Mouse (Mus musculus) neural tube, embryonic 14.5 days (tissue): ENCODE data around the gene Cntd1. TPM values are rescaled to one million over a fixed set of nuclear protein-coding genes. Genes with fewer than 3 reads are reported as not detected.
"Not testable (repeated sequence)": the region's sequence is repeated elsewhere in the genome, so short reads cannot be mapped to it uniquely, and the experiment has no call there.

Source experiments
- ATAC-seq: fragments of 200-750 bp; cut with Nextera tagmentation; 2 replicates; pipeline ENCODE4 v1.8.0; 2017; ENCODE audit warnings: low read depth, mild to moderate bottlenecking, moderate TSS enrichment, moderate library complexity
- H3K27ac ChIP-seq: fragments of 300-500 bp; sonication (generic); 2 replicates; pipeline ENCODE4 v1.5.1; 2014; ENCODE audit warnings: low read depth, mild to moderate bottlenecking, control low read depth, low read length, moderate library complexity, mixed read lengths
- H3K27me3 ChIP-seq: fragments of 300-500 bp; sonication (generic); 2 replicates; pipeline ENCODE4 v1.6.1; 2014; ENCODE audit warnings: low read length; ENCODE audit not compliant: control insufficient read depth, insufficient read depth
- H3K36me3 ChIP-seq: fragments of 300-500 bp; sonication (generic); 2 replicates; pipeline ENCODE4 v1.6.1; 2014; ENCODE audit warnings: low read length, mixed read lengths; ENCODE audit not compliant: control insufficient read depth, insufficient read depth
- H3K4me1 ChIP-seq: fragments of 300-500 bp; sonication (generic); 2 replicates; pipeline ENCODE4 v1.6.1; 2014; ENCODE audit warnings: low read length; ENCODE audit not compliant: control insufficient read depth, insufficient read depth
- H3K4me2 ChIP-seq: fragments of 300-500 bp; sonication (generic); 2 replicates; pipeline ENCODE4 v1.6.1; 2014; ENCODE audit warnings: mild to moderate bottlenecking, low read depth, low read length, control low read depth
- H3K4me3 ChIP-seq: fragments of 300-500 bp; sonication (generic); 2 replicates; pipeline ENCODE4 v1.5.1; 2014; ENCODE audit warnings: low read depth, low read length, control low read depth, mixed read lengths
- H3K9ac ChIP-seq: fragments of 300-500 bp; sonication (generic); replicated peaks from 2 replicates; pipeline ENCODE4 v1.6.1; 2014; ENCODE audit warnings: low read depth, mild to moderate bottlenecking, control low read depth, low read length, mixed read lengths
- H3K9me3 ChIP-seq: fragments of 300-500 bp; sonication (generic); 2 replicates; pipeline ENCODE4 v1.6.1; 2016; ENCODE audit warnings: low read length; ENCODE audit not compliant: control insufficient read depth
- whole genome bisulfite sequencing: fragments of 180-500 bp; shearing (Covaris S2); extraction: QIAGEN DNeasy Blood & Tissue Kit; methylation state at CpG from one replicate; pipeline ENCODE4 v1.1.7; 2014; 5-methylcytosine and 5-hydroxymethylcytosine counted together
- polyA plus RNA-seq: library from polyadenylated mRNA; unstranded; fragments of >200 nt; fragmentation: Nextera tagmentation; extraction: Ambion mirVana; gene quantifications from 2 replicates; pipeline ENCODE4 v1.2.1, GENCODE M21; 2014

Cntd1 gene
- polyA plus RNA-seq, 1 experiment from 2014 or later = 0.75 TPM

- peaks cover 11% of the 10 kb centered on the region; the same call in 1 of the 2 replicates for H3K4me1 ChIP-seq
- no peaks in the 10 kb centered on the region for H3K9me3 ChIP-seq
- peak within 1 kb of the TSS; percentile 93 for H3K4me3 ChIP-seq
- under 1% methylated on average over 61 of the region's 62 CpGs for WGBS
- H3K36me3 ChIP-seq = peaks cover 15% of the 10 kb centered on the region
- peak; percentile 93 for ATAC-seq
- no peaks in the 10 kb centered on the region for H3K27me3 ChIP-seq
- H3K4me2 ChIP-seq = peak within 1 kb of the TSS; percentile 75
- peak within 1 kb of the TSS; percentile 80 for H3K27ac ChIP-seq
- peak within 1 kb of the TSS; percentile 90 for H3K9ac ChIP-seq
Measured at GRCm38 (mm10) chr11:101315665-101316500, 37.1 kb downstream of the Cntd1 start, which contains the start of gene Psme3. Gene Psme3, plus strand, starts transcription at chr11:101316213.

GRCm38 (mm10) chr11:101316501-101316917 lies 37.7 kb downstream of the Cntd1 start:
- under 1% methylated on average over 16 of the region's 17 CpGs for WGBS

DNA sequence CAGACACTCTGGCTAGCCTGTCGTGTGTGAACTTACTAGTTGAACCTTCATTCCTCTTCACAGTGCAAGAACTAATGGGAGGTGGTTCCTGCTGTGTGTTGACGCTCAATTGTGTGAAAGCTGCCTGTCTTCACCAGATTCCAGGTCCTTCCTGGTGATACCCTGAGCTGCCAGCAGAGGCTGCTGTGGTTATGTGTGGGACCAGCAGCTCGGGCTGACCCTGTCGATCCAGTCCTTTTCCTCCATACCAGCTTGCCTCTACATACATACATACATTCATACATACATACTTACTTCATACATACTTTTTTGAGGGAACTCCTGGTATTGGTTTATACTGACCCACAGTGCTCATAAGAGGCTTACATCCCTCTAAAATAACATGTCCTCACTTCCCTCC lies 44.8 kb downstream of the Cntd1 start:
- ATAC-seq = peak; percentile 65; the same call in 1 of the 2 replicates
- Histone ChIP-seq H3K36me3 (peaks cover 64% of the 10 kb centered on the region), H3K27ac (no peak overlapping the region), H3K4me3 (no peak overlapping the region), H3K4me1 (no peaks in the 10 kb centered on the region), H3K9ac (no peak overlapping the region), H3K27me3 (no peaks in the 10 kb centered on the region), H3K4me2 (no peak overlapping the region), H3K9me3 (no peaks in the 10 kb centered on the region)
- WGBS = 11% methylated on average over 4 of the region's 4 CpGs

More at GRCm38 (mm10) chr11:101316501-101316917, 37.7 kb downstream of the Cntd1 start:
- no peaks in the 10 kb centered on the region for H3K27me3 ChIP-seq
- H3K4me2 ChIP-seq = peak overlapping the region; percentile 75
- H3K4me3 ChIP-seq = peak overlapping the region; percentile 93
- H3K36me3 ChIP-seq = peaks cover 20% of the 10 kb centered on the region
- ATAC-seq = peak; percentile 66
- peak overlapping the region; percentile 90 for H3K9ac ChIP-seq
- peak overlapping the region; percentile 80 for H3K27ac ChIP-seq
- no peaks in the 10 kb centered on the region for H3K9me3 ChIP-seq
- H3K4me1 ChIP-seq = peaks cover 11% of the 10 kb centered on the region; the same call in 1 of the 2 replicates

GRCm38 (mm10) chr11:101324763-101325162 lies 46.0 kb downstream of the Cntd1 start, which contains the start of gene Aoc2:
Gene Aoc2, plus strand, starts transcription at chr11:101325063.
- Histone ChIP-seq H3K36me3 (peaks cover 58% of the 10 kb centered on the region), H3K27ac (no peak within 1 kb of the TSS), H3K9ac (no peak within 1 kb of the TSS), H3K4me2 (no peak within 1 kb of the TSS), H3K9me3 (no peaks in the 10 kb centered on the region), H3K4me3 (no peak within 1 kb of the TSS), H3K27me3 (no peaks in the 10 kb centered on the region), H3K4me1 (no peaks in the 10 kb centered on the region)
- 94% methylated on average over 5 of the region's 5 CpGs for WGBS
- no peak for ATAC-seq

DNA sequence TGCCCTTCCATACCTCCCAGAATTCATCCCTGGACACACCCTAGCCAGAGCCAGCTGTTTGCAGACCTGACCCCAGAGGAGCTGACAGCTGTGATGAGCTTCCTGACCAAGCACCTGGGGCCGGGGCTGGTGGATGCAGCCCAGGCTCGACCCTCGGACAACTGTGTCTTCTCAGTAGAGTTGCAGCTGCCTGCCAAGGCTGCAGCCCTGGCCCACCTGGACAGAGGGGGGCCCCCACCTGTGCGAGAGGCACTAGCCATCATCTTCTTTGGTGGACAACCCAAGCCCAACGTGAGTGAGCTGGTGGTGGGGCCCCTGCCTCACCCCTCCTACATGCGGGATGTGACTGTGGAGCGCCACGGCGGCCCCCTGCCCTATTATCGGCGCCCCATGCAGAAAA lies 46.4 kb downstream of the Cntd1 start:
- ATAC-seq, H3K4me1 ChIP-seq, H3K9ac ChIP-seq, H3K4me2 ChIP-seq, H3K27me3 ChIP-seq, H3K9me3 ChIP-seq, H3K4me3 ChIP-seq, H3K27ac ChIP-seq: not testable (repeated sequence)
- 92% methylated on average over 11 of the region's 11 CpGs for WGBS
- peaks cover 54% of the 10 kb centered on the region for H3K36me3 ChIP-seq

- Histone ChIP-seq H3K4me3 (no peak overlapping the region), H3K27ac (no peak overlapping the region), H3K9ac (no peak overlapping the region), H3K9me3 (no peaks in the 10 kb centered on the region), H3K4me1 (no peaks in the 10 kb centered on the region), H3K27me3 (no peaks in the 10 kb centered on the region), H3K36me3 (peaks cover 45% of the 10 kb centered on the region), H3K4me2 (no peak overlapping the region)
- 86% methylated on average over 11 of the region's 11 CpGs for WGBS
- no peak for ATAC-seq
Measured at GRCm38 (mm10) chr11:101326147-101326546, 47.3 kb downstream of the Cntd1 start.

- no peak overlapping the region for H3K9ac ChIP-seq
- 47% methylated on average over 3 of the region's 3 CpGs for WGBS
- no peak overlapping the region for H3K4me2 ChIP-seq
- no peak overlapping the region for H3K4me3 ChIP-seq
- no peaks in the 10 kb centered on the region for H3K9me3 ChIP-seq
- no peak for ATAC-seq
- no peaks in the 10 kb centered on the region for H3K4me1 ChIP-seq
- no peak overlapping the region for H3K27ac ChIP-seq
- H3K36me3 ChIP-seq = peaks cover 35% of the 10 kb centered on the region
- H3K27me3 ChIP-seq = no peaks in the 10 kb centered on the region
Measured at GRCm38 (mm10) chr11:101327311-101327710, 48.5 kb downstream of the Cntd1 start.

DNA sequence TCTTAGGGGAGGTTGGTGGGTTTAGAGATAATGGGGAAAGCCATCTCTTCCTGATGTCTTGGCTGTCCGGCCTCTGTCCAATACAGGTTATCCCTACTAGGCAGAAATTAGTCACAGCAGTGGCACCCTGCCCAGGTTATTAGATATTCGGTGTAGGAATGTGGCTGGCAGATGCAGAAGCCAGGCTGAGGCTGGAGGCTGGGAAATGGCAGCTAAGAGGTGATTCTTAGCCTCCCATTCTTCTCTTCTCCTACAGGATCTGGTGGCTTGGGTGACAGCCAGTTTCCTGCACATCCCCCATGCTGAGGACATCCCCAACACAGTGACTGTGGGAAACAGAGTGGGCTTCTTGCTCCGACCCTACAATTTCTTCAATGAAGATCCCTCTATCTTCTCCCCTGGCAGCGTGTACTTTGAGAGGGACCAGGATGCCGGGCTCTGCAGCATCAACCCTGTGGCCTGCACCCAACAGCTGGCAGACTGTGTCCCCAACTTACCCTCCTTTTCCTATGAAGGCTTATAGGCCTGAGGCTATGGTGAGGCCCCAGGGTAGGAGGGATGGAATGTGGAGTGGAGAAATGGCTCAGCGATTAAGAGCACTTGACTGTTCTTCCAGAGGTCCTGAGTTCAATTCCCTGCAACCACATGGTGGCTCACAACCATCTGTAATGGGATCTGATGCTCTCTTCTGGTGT lies 50.3 kb downstream of the Cntd1 start:
- ATAC-seq = no peak
- Histone ChIP-seq H3K4me1 (no peaks in the 10 kb centered on the region), H3K4me2 (no peak overlapping the region), H3K9me3 (no peaks in the 10 kb centered on the region), H3K27me3 (no peaks in the 10 kb centered on the region), H3K9ac (no peak overlapping the region), H3K27ac (no peak overlapping the region; the same call in 1 of the 2 replicates), H3K36me3 (peaks cover 18% of the 10 kb centered on the region), H3K4me3 (no peak overlapping the region)
- 81% methylated on average over 6 of the region's 6 CpGs for WGBS
